Mouse (Mus musculus) thymus, postnatal 25 days (tissue): Measurements from ENCODE around the gene Camta1.

Experiments
- DNase-seq: peaks from one replicate; pipeline ENCODE4 v3.0.0; 2022

Camta1 gene

DNA sequence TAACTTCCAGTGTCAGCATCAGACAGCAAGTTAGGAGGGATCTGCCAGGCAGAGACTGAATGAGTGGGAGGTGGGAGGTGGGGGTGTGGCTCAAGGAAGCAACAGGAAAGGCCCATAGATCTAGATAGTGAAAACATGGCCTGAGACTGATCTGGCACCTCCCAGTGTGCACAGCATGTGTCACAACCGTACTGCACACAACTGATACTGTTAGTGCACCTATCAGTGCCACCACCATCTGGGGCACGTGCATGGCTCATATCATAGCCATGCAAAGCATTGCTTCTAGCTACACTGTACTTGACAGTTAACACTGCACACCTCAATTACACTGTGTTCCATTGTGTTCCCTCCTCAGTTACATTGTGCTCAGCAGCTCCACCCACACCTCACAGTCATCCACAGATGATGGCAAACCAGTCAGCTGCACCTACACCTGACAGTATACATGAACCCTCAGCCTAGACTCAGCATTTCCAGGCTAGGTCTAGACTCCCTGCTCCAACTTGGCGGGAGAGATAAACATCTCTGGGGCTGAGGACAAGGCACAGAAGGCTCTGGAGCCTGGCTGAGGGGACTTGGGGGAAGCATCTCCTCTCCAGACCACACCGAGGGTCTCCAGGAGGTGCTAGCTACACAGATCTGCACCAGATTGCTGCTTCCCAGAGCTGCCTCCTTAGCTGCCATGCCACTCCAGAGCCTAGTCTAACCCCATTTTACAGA, 131.5 kb downstream of the Camta1 start:
- no peak for DNase-seq

DNA sequence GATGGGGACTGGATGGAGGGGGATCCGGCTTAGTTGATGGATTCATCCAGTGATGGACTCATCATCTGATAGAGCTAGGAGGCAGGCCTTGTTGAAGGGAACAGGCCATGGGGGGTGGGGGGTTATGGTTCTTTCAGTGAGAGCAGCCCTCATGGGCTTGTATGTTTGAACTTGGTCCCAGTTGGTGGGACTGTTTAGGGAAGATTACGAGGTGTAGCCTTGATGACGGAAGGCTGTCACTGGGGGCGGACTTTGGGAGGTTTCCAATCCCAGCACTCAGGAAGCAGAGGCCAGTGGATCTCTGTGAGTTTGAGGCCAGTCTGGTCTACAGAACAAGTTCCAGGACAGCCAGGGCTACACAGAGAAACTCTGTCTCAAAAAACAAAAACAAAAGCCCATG, 132.6 kb downstream of the Camta1 start:
- DNase-seq = no peak

DNA sequence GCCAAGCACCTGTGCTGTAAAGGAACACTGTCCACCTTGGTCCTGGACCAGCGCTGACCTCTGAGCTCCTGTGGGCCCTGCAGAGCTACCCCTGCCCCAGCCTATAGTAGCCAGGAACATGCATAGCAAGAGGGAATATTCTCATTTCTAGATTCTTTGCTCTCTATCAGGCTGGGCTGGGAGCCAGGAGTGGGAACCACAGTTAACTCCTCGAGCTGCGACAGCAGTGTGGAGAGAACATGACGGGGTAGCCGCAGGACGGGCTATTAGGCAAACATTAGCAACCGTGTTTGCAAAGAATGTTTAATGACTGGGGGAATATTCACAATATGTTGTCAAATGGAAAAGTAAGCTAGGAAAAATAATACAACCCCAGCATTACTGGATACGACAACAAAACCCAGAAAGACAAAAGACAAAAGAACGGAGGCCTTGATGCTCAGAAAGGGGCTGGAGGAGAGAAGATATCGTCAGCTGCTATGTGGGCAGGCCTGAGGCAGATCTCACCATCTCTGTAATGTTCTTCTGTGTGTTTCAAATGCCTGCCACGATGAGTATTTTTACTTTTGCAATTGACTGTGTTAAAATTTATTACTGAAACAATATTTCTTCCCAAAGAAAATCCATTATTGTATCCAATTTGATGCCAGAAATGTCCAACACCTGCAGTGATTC, 133.1 kb downstream of the Camta1 start:
- no peak for DNase-seq

DNA sequence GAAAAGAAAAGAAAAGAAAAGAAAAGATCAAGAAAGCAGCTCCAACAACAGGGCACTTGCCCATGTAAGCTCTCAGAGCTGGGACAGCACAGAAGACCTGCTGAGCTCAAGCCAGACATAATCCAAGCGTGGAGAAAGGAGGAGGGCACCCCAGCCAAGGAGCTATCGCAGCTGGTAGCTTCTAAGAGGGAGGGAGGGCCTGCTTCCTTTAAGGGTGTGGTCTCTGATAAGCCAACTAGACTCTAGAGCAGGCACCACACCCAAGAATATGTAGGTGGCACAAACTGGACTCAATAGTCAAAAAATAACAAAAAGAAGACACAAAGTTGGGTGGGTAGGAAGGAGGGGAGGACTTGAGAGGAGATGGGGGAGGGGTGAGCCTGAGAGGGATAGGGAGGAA, 135.3 kb downstream of the Camta1 start:
- no peak for DNase-seq

DNA sequence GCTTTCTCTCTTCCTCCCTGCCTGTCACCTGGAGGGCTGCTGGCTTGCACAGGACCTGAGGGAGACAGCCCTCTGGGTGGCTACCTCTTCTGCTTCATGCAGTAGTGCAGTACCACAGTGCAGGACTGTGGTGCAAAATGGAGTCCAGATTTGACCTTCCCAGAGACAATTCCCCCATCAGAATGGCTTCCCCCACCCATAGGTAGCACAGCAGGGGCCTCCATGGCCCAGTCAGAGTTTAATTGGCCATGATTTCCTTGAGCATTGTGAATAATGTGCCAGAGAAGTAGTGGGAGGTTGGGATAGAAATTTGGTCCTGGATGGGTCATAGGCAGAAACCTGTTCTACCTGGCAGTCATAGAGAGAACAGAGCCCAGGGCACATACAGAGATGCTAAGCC, 136.8 kb downstream of the Camta1 start:
- DNase-seq = no peak

DNA sequence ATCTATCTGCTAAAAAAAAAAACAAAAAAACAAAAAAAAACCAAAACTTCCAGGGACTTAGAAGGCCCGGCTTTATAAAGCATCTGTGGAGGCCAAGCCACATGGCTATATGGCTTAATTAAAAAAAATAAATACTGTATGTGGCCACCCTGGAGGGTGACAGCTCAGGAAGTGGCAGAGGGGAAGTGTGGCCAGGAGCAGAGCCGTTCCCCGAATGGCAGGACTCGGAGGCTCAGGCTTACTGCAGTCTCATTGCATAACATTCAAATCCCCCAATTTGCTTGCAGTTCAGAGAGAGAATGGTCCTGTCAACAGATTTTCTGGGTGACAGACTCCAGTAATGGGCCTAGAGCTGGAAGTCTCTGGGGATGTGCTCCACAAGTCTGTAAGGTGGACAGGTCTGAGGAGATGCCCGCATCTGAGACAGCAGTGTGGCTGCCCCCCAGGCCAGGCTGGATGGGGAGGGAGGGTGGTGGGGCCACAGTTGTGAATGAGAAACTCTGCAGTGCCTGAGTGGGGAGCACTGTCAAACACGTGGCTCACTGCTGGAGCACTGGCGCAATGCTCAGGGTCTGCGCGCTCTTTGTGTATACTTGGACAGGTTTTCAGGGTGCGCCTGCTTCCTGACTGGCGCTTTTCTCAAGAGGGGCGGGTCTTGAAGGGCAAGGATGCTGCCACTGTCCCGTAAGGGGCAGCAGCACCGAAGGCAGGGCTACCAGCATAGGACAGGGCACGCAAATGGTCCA, 140.8 kb downstream of the Camta1 start:
- DNase-seq = no peak

DNA sequence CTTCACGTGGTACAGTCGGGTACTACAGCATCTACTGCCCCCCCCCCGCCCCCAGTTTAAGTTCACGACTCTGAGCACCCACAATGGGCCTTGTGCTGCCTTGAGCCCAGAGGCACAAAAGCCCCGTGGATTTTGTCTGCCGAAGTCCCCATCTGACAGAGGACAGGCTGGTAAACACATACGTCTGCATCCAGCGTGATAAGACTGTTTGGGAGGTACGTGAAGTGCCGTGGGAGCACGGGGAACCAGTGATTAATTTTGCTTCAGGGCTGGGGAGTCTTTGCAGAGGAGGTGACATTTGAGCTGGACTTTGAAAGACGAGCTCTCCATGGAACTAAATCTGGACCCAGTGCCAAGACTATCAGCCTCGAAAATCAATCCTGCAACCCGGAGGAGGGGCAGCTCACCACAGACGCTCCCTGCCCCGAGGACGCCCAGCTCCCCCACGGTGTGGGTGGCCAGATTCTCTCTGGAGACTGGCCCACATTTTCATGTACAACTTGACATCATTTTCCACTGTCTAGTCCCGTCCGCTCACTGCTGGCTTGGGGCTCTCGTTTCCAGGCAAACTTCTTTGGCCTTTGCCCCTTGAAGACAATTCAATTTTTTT, 142.7 kb downstream of the Camta1 start:
- DNase-seq = no peak

DNA sequence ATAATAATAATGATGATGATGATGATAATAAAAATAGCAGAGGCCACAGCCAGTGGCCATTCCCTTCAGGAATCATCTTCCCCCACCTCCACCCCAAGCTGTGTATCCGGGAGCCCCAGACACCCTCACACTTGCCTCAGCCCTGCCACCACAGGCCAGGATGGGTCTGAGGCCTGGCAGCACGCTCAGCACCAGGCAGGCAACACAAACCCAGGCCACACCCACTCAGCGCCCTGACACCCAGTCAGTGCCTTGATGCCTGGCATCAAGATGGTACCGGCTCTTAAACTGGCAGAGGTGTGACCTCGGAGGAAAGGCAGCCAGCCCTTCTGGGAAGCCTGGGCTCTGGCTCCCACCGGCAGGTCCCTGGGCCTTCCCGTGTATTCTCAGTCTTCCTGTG, 143.8 kb downstream of the Camta1 start:
- DNase-seq = no peak

DNA sequence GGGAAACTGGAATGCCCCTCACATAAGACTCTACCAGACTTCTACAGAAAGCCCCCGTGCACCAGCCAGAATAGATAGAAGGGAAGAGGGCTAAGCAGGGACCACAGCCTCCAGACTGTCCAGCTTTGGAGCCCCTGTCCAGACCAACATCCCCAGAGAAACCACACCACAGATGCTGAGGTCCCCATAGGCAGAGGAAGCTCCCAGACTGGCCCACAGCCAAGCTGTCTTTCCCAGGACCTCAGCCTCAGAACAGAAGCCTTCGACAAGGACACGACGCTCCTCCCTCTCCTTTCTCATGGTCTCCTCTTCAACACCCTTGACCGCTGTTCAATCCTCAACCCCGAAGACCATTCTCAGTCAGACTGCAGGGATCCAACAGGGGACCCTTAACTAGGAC, 148.0 kb downstream of the Camta1 start:
- DNase-seq = no peak

DNA sequence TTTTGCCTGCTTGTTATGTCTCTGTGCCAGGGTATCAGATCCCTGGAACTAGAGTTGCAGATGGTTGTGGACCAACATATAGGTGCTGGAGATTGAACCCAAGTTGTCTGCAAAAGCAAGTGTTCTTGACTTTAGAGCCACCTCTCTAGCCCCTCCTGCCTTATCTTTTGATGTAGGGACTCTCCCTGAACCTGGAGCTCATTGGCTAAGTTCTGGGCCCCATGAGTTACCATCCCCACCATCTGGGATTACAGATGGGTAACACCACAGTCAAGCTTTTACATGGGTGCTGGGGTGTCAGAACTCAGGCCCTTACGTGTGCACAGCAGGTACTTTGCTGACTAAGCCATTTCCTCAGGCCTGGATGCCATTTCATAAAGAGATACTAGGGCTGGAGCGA, 150.3 kb downstream of the Camta1 start:
- no peak for DNase-seq

DNA sequence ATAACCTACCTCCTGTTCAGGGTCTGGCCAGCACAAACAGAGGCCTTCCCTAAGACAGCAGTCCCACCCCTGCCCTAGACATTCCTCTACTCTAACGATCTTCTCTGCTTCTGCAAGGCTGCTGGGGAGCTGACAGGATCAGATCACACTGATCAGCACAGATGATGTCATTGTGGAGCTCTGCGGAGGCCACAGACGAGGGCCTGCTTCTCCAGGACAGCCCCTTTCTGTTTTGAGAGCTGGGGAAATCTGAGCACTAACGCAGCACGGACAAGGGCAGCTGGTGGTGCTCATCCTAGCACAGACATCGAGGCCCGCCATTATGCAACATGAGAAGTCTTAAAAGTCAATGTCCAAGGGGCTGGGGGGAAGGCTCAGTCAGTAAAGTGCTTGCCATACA, 151.2 kb downstream of the Camta1 start:
- DNase-seq = no peak

DNA sequence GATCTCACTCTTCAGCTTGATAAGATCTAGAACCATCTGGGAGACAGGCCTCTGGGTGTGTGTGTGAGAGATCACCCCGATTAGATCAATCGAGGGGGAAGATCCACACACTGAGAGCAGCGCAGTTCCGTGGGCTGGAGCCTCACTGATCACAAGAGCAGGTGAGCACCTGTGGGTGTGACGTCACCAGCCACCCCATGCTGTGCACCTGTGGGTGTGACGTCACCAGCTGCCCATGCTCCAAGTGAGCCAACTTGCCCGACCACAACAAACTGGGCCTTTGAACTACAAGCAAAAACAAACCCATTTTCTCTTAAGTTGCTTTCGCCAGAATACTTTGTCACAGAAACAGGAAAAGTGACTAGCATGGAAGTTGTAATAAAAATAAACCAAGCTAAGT, 152.4 kb downstream of the Camta1 start:
- peak; percentile 46 for DNase-seq

DNA sequence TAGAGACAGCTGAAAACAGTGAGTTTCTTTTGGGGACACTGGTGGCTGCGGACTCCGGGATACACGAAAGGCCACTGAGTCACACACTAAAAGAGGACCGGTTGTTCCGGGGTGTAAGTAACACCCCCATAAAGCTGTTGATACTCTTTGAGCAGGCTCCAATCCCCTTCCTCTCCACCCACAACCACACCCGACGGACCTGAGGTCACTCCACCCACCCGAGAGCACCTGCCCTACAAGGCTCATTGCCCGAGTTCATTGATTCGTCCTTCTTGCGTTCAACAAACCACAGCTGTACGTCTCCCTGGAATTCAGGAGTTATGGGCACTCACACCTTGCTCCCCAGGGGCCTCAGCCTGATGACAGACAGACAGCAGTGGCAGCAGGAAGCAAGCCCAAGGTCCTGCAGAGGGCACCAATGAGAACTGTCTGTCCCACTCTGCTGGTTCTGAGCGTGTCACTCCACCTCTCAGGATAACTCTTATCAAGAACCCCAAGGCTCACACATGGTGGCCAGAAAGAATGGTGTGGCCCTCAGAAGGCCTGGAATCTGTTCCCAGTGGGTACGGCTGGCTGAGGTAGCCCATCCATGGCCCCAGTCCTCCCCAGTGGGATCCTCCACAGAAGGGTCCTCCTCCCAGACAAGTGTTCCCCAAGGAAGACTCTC, 158.5 kb downstream of the Camta1 start:
- DNase-seq = no peak

DNA sequence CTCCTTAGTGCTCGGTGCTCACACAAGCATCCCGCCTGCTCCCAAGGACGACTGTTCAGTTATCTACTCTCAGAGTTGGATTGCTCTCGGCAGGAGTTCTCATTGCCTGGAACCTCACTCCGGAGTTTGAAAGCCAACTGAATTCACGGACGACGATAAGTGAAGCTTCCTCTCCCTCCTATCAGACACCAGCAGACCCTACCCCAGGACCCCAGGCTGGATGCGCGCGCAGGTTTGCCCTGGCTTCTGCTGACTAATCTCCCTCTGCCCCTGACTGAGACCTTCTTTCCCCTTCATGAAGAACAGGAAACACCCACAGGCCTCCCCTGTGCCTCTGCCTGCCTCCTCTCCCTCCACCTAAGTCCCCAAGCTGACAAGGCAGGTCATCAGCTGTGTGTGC, 159.2 kb downstream of the Camta1 start:
- no peak for DNase-seq

DNA sequence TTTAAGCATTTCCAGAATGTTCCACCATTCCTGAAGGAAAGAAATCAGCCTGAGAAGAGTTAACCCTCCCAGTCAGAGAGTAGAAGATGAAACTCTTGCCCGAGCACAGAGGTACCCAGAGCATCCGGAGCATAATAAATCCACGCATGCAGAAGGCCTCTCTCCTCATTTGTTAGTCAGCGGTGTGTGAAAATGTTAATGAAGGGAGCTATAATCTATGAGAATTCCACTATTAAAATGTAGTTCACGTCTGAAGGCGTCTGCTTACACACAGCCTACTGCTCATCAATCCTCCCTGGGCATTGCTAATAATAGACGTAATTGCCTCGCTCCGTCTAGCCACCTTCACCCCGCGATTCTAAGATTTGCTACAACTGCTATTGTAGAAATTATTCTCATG, 165.7 kb downstream of the Camta1 start:
- no peak for DNase-seq

DNA sequence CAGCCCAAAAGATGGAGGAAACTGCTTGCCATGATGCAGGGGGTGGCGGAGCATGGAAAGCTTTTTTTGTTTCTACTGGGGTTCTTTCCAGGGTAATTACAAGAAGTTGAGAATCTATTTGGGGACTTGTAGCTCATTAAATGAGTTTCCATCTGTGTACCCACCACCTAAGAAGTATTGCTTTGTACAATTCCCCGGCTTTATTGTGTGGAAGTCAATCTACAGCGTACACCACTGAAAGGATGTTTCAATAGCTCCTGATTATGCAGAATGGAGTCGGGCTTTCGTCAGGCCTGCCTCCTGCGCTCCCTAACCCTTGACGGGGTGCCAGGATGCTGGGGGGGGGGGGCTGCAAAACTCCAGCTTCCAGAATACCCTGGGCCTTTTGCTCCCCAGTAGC, 167.1 kb downstream of the Camta1 start:
- no peak for DNase-seq

DNA sequence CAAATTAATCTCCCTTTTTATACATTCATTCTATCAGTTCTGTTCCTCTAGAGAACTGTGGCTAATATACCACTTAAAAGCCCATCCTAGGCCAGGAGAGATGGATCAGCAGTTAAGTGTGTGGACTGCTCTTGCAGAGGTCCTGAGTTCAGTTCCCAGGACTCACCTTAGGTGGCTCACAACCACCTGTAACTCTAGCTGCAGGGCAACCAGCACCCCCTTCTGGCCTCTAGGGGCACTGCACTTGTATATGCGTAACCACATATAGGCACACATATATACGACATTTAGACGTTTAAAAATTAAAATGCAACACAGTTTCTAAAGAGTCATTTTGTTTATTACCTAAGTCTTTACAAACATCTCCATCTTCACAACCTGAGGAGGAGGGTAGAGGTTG, 167.6 kb downstream of the Camta1 start:
- peak; percentile 6 for DNase-seq

DNA sequence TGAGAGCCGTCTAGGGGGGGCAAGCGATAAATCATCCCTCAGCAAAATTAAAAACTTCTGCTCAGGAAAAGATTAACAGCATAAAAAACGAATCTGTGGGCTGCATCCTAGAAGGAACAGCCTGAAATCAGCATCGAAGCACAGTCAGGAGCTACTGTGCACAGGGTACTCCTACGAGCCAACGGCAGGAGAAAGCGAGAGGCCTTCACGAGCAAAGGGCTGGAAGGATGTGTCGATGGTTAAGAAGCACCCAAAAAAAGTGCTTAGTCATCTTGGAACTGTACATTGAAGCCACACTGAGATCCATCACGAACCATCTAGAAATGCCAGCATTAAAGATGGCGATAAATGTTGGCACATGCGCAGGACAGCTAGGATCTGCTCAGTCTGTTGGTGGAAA, 171.6 kb downstream of the Camta1 start:
- DNase-seq = no peak

DNA sequence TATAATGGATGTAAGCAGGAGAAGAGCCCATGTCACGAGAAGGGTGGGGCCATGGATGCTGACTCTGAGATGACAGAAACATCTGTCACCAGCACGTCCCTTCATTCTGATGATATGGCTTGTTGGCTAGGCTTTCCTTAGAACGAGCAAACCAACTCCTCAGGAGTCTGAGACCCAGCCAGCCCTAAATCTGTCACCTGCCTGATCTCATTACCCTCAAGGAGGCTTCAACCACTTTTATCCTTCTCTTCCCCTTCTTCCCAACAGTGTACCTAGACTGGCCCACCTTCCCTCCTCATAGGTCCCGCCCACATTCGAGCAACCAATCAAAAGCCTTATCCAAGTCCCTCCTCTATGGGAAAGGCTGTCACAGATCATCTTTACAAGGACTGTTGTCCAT, 173.5 kb downstream of the Camta1 start:
- DNase-seq = no peak

DNA sequence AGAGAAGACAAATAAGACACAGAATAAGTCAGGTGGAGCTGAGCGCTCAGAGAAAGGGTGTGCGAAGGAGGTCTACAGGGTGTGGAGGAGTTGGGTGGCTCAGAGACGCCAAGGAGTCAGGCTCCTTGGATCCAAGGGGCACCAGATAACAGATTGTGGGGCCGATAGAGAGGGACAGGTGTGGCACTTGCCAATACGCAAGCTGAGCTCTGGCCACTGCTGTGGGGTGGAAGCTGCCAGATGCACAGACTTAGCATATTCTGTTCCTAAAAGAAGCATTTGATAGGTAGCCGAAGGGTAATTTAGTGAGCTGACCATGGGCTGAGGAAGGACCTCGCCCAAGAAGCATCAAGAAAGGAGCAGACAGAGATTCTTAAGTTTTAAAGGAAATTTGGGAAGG, 177.1 kb downstream of the Camta1 start:
- DNase-seq = no peak

DNA sequence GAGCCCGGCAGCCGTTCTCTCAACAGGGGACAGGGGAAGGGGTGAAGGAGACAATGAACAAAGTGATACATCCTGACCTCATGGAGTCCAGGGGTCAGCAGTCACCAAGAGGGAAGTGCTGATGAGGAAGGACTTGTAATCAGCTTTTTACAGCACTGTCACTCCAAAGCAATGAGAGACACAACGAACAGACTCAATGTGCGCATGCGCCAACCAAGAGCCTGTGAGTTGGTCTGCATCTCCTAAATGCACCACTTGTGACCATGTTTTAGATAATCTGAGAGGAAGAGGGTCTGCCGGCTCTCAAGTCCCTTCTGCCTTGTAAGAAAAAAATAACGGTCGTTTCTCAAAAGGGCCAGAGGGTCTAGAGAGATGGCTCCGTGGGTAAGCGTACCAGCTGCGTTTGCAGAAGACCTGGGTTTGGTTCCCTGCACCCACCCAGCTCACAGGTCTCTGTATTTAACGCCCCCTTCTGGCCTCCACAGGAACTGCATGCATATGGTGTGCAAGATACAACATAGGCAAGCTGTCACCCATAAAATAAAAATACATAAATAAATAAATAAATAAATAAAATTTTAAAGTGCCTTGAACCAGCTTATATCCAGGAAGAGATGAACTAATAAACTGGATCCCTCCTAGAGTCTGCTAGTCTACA, 178.7 kb downstream of the Camta1 start:
- DNase-seq = no peak

DNA sequence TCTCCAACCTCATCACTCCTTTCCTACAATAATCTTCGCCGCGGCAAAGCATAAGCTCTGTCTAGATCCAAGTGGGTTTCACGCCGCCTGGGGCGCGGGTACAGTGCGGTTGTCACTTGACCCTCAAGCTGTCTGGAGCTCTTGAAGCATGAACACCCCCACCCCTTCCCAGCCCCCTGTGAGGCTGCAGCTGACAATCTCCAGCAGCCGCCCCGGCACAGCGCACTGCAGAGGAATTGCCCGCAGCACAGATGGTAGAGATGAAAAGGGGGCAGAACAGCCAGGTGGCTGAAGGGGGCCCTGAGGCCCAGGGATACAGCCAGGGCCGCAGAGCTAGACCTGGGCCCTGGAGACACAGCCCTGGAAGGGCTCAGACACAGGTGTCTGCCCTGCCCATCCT, 189.2 kb downstream of the Camta1 start:
- DNase-seq = no peak

DNA sequence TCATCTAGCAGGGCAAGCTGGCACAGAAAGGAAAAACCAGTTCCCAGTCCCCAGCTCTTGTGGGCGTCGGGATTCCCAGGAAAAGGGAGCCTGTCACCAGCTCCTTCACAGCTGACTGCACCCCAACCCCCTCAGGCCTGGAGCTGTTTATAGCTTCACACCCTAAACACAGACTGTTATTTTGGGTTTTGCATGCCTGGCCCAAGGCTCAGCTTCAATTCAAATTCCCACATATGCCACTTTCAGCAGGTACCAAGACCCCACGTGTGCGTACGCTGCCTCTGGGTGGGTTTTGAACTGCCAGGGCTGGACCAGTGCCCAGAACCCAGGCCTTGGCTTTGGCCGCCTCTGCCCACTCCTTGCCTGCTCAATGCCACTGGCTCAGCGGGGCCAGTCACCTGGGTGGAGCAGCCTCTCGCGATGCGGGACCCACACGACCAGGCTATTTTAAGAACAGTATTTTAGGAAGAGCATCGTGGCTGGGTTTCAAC, 195.2 kb downstream of the Camta1 start:
- DNase-seq = no peak
